Mouse (Mus musculus) neural tube, embryonic 12.5 days (tissue): Measurements from ENCODE around the gene Rab39. TPM values are rescaled to one million over a fixed set of nuclear protein-coding genes. Genes with fewer than 3 reads are reported as not detected.

Source experiments
- ATAC-seq: fragments of 200-750 bp; cut with Nextera tagmentation; 2 replicates; pipeline ENCODE4 v1.8.0; 2017; ENCODE audit warnings: low read depth, mild to moderate bottlenecking, moderate TSS enrichment, moderate library complexity; ENCODE audit not compliant: low FRiP score
- H3K27ac ChIP-seq: fragments of 300-500 bp; sonication (generic); 2 replicates; pipeline ENCODE4 v1.5.1; 2016
- H3K27me3 ChIP-seq: fragments of 300-500 bp; sonication (generic); replicated peaks from 2 replicates; pipeline ENCODE4 v1.6.1; 2016; ENCODE audit warnings: mild to moderate bottlenecking
- H3K36me3 ChIP-seq: fragments of 300-500 bp; sonication (generic); 2 replicates; pipeline ENCODE4 v1.6.1; 2016; ENCODE audit warnings: mild to moderate bottlenecking
- H3K4me1 ChIP-seq: fragments of 300-500 bp; sonication (generic); 2 replicates; pipeline ENCODE4 v1.6.1; 2016
- H3K4me2 ChIP-seq: fragments of 300-500 bp; sonication (generic); replicated peaks from 2 replicates; pipeline ENCODE4 v1.6.1; 2016; ENCODE audit warnings: mild to moderate bottlenecking
- H3K4me3 ChIP-seq: fragments of 300-500 bp; sonication (generic); 2 replicates; pipeline ENCODE4 v1.5.1; 2016
- H3K9ac ChIP-seq: fragments of 300-500 bp; sonication (generic); 2 replicates; pipeline ENCODE4 v1.6.1; 2016; ENCODE audit warnings: mild to moderate bottlenecking
- H3K9me3 ChIP-seq: fragments of 300-500 bp; sonication (generic); 2 replicates; pipeline ENCODE4 v1.6.1; 2016; ENCODE audit warnings: mild to moderate bottlenecking
- WGBS: fragments of 180-500 bp; shearing (Covaris S2); methylation state at CpG from one replicate; pipeline ENCODE4 v1.1.7; 2016; 5-methylcytosine and 5-hydroxymethylcytosine counted together
- polyA plus RNA-seq: library from polyadenylated mRNA; unstranded; fragments of >200 nt; fragmentation: Nextera tagmentation; extraction: Ambion mirVana; gene quantifications from 2 replicates; pipeline ENCODE4 v1.2.1, GENCODE M21; 2016

Gene Rab39
- polyA plus RNA-seq, 1 experiment from 2014 or later = 5.2 TPM

- 70% methylated on average over 4 of the region's 4 CpGs for WGBS
- no peak for ATAC-seq
- Histone ChIP-seq H3K4me1 (no peaks in the 10 kb centered on the region), H3K27ac (no peak overlapping the region), H3K4me2 (no peak overlapping the region), H3K27me3 (no peaks in the 10 kb centered on the region), H3K9ac (no peak overlapping the region), H3K4me3 (no peak overlapping the region), H3K9me3 (0 out of 2 replicates have a peak, but pooled peaks cover 3% of the 10 kb centered on the region), H3K36me3 (no peaks in the 10 kb centered on the region)
These were observed 29.1 kb downstream of the Rab39 start for GRCm38 (mm10) chr9:53676921-53677320.

DNA sequence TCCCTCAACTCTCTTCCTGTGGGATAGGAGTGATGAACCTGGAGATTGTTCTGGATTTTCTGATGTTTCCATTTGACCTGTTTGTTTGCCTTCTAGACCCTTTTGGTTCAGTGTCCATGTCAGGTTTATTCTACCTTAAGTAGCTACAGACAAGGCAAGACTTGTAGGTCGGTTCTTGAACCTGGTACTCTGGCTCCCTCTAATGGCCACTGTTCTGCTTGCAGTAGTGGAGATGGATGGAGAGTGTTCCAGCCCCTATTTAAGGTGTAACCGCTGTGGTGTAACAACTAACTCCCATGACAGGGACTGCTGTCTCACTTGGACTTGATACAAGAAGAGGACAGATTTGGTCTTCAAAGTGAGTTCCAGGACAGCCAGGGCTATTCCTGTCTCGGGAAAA, 32.5 kb downstream of the Rab39 start:
- Histone ChIP-seq H3K9me3 (0 out of 2 replicates have a peak, but pooled peaks cover 3% of the 10 kb centered on the region), H3K36me3 (no peaks in the 10 kb centered on the region), H3K27me3 (no peaks in the 10 kb centered on the region), H3K4me2 (no peak overlapping the region), H3K4me3 (no peak overlapping the region), H3K9ac (no peak overlapping the region), H3K27ac (no peak overlapping the region), H3K4me1 (no peaks in the 10 kb centered on the region)
- 20% methylated on average over 3 of the region's 3 CpGs for WGBS
- ATAC-seq = no peak

- H3K27me3 ChIP-seq = no peaks in the 10 kb centered on the region
- no peak for ATAC-seq
- peaks cover 16% of the 10 kb centered on the region for H3K4me1 ChIP-seq
- H3K4me2 ChIP-seq = no peak within 1 kb of the TSS
- H3K36me3 ChIP-seq = no peaks in the 10 kb centered on the region
- whole genome bisulfite sequencing = 54% methylated on average over 5 of the region's 5 CpGs
- no peak within 1 kb of the TSS for H3K4me3 ChIP-seq
- no peak within 1 kb of the TSS for H3K9ac ChIP-seq
- no peaks in the 10 kb centered on the region for H3K9me3 ChIP-seq
- H3K27ac ChIP-seq = no peak within 1 kb of the TSS
These were observed 36.3 kb downstream of the Rab39 start, which contains the start of gene Cul5 for GRCm38 (mm10) chr9:53669680-53670219. TSS of gene Cul5 (minus strand) at chr9:53670014.

DNA sequence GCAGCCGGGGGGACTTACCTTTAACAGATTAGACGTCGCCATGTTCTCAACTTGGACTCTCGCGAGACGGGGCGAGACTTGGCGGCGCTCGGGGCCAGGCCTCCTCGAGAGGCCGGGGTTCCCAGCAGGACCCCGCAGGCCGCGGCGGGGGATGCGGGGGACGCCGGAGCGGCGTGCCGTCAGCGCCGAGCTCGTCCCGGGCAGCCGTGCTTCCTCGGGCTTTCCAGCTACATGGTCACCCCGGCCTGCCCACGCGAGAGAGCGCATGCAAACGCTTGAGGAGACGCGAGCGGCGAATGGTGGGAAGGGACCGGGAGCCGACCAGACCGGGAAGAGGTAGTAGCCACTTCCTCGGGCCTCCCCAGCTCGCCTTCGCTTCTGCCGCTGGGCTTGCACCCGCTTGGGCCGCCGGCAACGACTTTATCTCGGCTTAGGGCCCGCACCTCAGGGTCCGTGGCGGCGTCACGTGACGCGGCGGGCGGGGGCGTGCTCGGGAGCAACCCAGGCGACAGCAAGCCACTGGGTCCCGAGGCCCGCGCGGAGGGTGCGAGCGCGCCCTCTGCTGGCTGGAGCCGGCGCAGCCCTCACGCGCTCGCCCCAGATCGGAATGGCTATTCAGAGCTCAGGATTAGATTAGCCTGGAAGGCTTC, 38.9 kb downstream of the Rab39 start:
- H3K4me2 ChIP-seq = peak overlapping the region; percentile 91
- no peaks in the 10 kb centered on the region for H3K27me3 ChIP-seq
- H3K9me3 ChIP-seq = no peaks in the 10 kb centered on the region
- peak overlapping the region; percentile 89 for H3K27ac ChIP-seq
- under 1% methylated on average over 74 of the region's 74 CpGs for WGBS
- peak; percentile 98 for ATAC-seq
- peaks cover 17% of the 10 kb centered on the region for H3K4me1 ChIP-seq
- peak overlapping the region; percentile 95 for H3K9ac ChIP-seq
- H3K36me3 ChIP-seq = no peaks in the 10 kb centered on the region
- H3K4me3 ChIP-seq = peak overlapping the region; percentile 85

DNA sequence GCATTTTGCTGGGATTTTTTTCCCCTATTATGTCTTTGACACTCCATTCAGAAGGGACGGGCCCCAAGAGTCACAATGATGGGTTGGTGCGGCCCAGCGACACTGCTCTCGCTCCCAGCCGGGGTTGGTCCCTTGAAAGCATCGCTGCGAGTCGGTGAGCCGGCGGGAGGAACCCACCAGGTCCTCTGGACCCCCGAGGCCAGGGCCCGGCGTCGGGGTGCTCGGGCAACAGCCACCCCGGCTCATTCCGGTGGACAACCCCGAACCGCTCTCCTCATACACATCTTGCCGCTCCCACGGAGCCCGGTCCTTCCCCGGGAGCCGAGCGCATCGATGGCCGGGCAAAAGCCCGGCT, 39.4 kb downstream of the Rab39 start:
- no peaks in the 10 kb centered on the region for H3K9me3 ChIP-seq
- peak overlapping the region; percentile 91 for H3K4me2 ChIP-seq
- H3K4me1 ChIP-seq = peaks cover 17% of the 10 kb centered on the region
- ATAC-seq = peak; percentile 43; the same call in 1 of the 2 replicates
- peak overlapping the region; percentile 85 for H3K4me3 ChIP-seq
- H3K27me3 ChIP-seq = no peaks in the 10 kb centered on the region
- no peaks in the 10 kb centered on the region for H3K36me3 ChIP-seq
- H3K27ac ChIP-seq = peak overlapping the region; percentile 89
- WGBS = under 1% methylated on average over 28 of the region's 28 CpGs
- peak overlapping the region; percentile 95 for H3K9ac ChIP-seq

- peak overlapping the region; percentile 91 for H3K4me2 ChIP-seq
- no peak for ATAC-seq
- no peaks in the 10 kb centered on the region for H3K36me3 ChIP-seq
- peaks cover 17% of the 10 kb centered on the region for H3K4me1 ChIP-seq
- H3K9me3 ChIP-seq = no peaks in the 10 kb centered on the region
- no peak overlapping the region for H3K9ac ChIP-seq
- H3K4me3 ChIP-seq = no peak overlapping the region
- no peaks in the 10 kb centered on the region for H3K27me3 ChIP-seq
- no peak overlapping the region for H3K27ac ChIP-seq
These were observed 40.6 kb downstream of the Rab39 start for GRCm38 (mm10) chr9:53665428-53665827.

DNA sequence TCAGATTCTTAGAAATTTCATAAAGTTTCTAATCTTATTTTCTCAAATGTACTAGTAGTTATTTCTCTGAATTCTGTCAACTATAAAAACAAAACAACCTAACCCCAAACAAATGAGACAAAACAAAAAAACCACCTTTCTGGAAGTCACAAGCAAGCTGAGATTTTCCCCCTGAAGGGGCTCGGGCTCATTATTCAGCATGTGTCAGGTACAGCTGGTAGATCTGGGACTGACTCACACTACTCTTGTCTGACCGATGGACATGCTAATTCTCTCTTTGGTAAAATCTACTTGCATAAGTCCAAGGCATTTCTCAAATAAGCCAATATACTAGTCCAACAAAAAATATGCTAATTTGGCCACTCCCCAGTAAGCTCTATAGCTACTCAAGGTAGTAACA, 41.2 kb downstream of the Rab39 start:
- Histone ChIP-seq H3K9ac (no peak overlapping the region), H3K27ac (no peak overlapping the region), H3K4me2 (peak overlapping the region; percentile 91), H3K4me1 (peaks cover 17% of the 10 kb centered on the region), H3K27me3 (no peaks in the 10 kb centered on the region), H3K4me3 (no peak overlapping the region), H3K36me3 (no peaks in the 10 kb centered on the region), H3K9me3 (no peaks in the 10 kb centered on the region)
- WGBS = 79% methylated on average over 2 of the region's 2 CpGs
- ATAC-seq = no peak

- Histone ChIP-seq H3K9me3 (no peaks in the 10 kb centered on the region), H3K27ac (no peak overlapping the region), H3K4me2 (no peak overlapping the region), H3K36me3 (peaks cover 51% of the 10 kb centered on the region), H3K9ac (no peak overlapping the region), H3K4me3 (no peak overlapping the region), H3K27me3 (no peaks in the 10 kb centered on the region), H3K4me1 (no peaks in the 10 kb centered on the region)
- no peak for ATAC-seq
- WGBS = 96% methylated on average over 6 of the region's 6 CpGs
These were observed 71.2 kb downstream of the Rab39 start for GRCm38 (mm10) chr9:53634796-53635195.

Other genes starting within 250 kb of the Rab39 start
- gene Atm, start 169.5 kb downstream of the Rab39 start, polyA plus RNA-seq = 12.3 and 14.1 TPM in 2 replicates
- gene Npat, start 169.2 kb downstream of the Rab39 start, polyA plus RNA-seq = 14.0 and 16.7 TPM in 2 replicates
- gene Acat1, start 95.8 kb downstream of the Rab39 start, polyA plus RNA-seq = 86.1 and 94.9 TPM in 2 replicates
- gene Cul5, start 36.2 kb downstream of the Rab39 start, polyA plus RNA-seq = 49.0 and 52.8 TPM in 2 replicates
- gene Slc35f2, start 65.3 kb upstream of the Rab39 start, polyA plus RNA-seq = 6.6 and 7.6 TPM in 2 replicates
- 4.8 and 8.2 TPM in 2 replicates for gene Sln, start 143.9 kb upstream of the Rab39 start, polyA plus RNA-seq